Comparison of ENCODE assay signal across 1 mouse cellular context in the genomic region with DNA sequence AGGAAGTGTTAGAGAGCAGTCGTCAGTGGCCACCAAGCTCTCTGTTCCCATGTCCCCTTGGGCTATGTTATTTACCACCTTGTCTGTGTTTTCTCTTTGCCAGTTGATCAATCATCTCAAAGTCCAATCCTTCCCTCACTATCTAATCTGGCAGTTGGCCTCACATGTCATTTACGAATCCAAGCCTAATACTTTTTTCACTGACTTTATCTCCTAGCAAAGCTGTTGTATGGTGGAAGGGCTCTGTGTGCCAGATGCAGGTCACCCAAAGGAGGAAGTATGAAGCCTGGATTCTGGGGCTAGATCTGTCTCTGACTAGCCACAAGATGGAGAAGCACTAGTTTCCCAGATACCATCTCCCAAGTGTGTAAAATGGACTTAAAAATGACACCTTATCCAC.
TF ChIP-seq lines count a peak whose summit lies in the region.

No protein-coding gene starts in this region.

TF ChIP-seq in MEL, 35 proteins besides CTCF, POLR2A, EP300 and RAD21:
- TF ChIP-seq HCFC1 (IDR thresholded peaks at IDR 0.05; ENCODE audit: low read depth, low read length) (no peak), NELFE (IDR thresholded peaks at IDR 0.05; ENCODE audit: low read depth, low read length) (no peak), TBP (IDR thresholded peaks at IDR 0.05; ENCODE audit: low read depth, low read length) (no peak), MEF2A (IDR thresholded peaks at IDR 0.05; ENCODE audit: extremely low read depth, insufficient replicate concordance, low read depth, low read length, poor library complexity, severe bottlenecking) (no peak), E2F4 (IDR thresholded peaks at IDR 0.05; ENCODE audit: borderline replicate concordance, low read depth, low read length) (no peak), MAZ (IDR thresholded peaks at IDR 0.05; ENCODE audit: low read depth, low read length) (no peak), ZNF384 (IDR thresholded peaks at IDR 0.05; ENCODE audit: low read depth, low read length) (no peak), MYB (IDR thresholded peaks at IDR 0.05; ENCODE audit: low read depth, low read length) (no peak), ZMIZ1 (IDR thresholded peaks at IDR 0.05; ENCODE audit: low read depth, low read length) (no peak), ELF1 (IDR thresholded peaks at IDR 0.05; ENCODE audit: low read depth, low read length) (no peak), POLR2AphosphoS5 (IDR thresholded peaks at IDR 0.05; ENCODE audit: borderline replicate concordance, low read depth, low read length) (no peak)
